Mouse (Mus musculus) bone marrow, adult 2 months (tissue): ENCODE results near the gene Trim11. TPM values are rescaled to one million over a fixed set of nuclear protein-coding genes. Genes with fewer than 3 reads are reported as not detected.
A peak's percentile ranks its signal among the peaks of the same experiment; 100 is the strongest.

Experiments
- H3K27ac ChIP-seq: fragments of 200-500 bp; 2 replicates; pipeline ENCODE4 v1.5.1; 2012; ENCODE audit warnings: low read depth, mild to moderate bottlenecking, control low read depth, inconsistent platforms, low read length; ENCODE audit not compliant: control insufficient read depth, poor library complexity, insufficient read depth
- H3K4me1 ChIP-seq: fragments of 200-500 bp; 2 replicates; pipeline ENCODE4 v1.6.1; 2011; ENCODE audit warnings: low read length; ENCODE audit not compliant: control insufficient read depth, insufficient read depth
- H3K4me3 ChIP-seq: fragments of 200-500 bp; replicated peaks from 2 replicates; pipeline ENCODE3; 2011; ENCODE audit warnings: mild to moderate bottlenecking, low read depth, low read length, control low read depth; ENCODE audit not compliant: control insufficient read depth
- CTCF ChIP-seq: fragments of 200-500 bp; IDR thresholded peaks from 2 replicates; pipeline ENCODE4 v1.5.1; 2011; ENCODE audit warnings: low read length, control low read depth; ENCODE audit not compliant: control insufficient read depth, insufficient read depth
- POLR2A ChIP-seq: fragments of 200-500 bp; IDR thresholded peaks from 2 replicates; pipeline ENCODE4 v1.6.1; 2011; ENCODE audit warnings: low read depth, mild to moderate bottlenecking, control low read depth, low read length, borderline replicate concordance; ENCODE audit not compliant: control insufficient read depth
- WGBS: fragments of 180-500 bp; shearing (Covaris S2); methylation state at CpG from one replicate; pipeline ENCODE4 v1.1.7; 2018; 5-methylcytosine and 5-hydroxymethylcytosine counted together
- polyA plus RNA-seq: library from polyadenylated mRNA; stranded (reverse); fragments of >200 nt; gene quantifications from 2 replicates; pipeline ENCODE4 v1.2.4, GENCODE M21; 2011; ENCODE audit warnings: low replicate concordance; ENCODE audit not compliant: missing spikeins, insufficient read depth, insufficient read length

The Trim11 gene
- polyA plus RNA-seq, 1 experiment: 67.8 TPM

DNA sequence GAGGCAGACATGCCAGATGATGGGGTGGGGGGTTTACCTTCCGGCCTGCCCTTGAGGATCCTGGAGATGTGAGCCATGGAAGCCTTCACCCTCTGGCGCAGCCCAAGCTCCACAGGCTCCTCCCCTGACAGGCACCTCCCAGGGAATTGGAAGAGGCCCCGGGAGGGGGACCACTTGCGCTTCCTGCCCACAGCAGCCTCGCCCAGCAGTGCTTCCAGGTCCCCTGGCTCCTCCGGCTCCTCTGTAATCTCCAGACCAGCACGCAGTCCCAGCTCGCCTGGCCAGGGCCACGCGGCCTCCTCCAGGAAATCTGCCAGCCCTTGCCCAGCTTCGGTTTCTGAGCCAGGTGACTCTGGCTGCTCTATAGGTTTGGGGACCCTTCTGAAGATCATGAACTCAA is 21.3 kb downstream of the Trim11 start:
- TF ChIP-seq CTCF (no peak), POLR2A (no peak)
- no peak overlapping the region for H3K27ac ChIP-seq
- WGBS: 37% methylated on average over 11 of the region's 11 CpGs
- peaks cover 4% of the 10 kb centered on the region for H3K4me1 ChIP-seq
- H3K4me3 ChIP-seq: no peak overlapping the region

- H3K4me1 ChIP-seq: peaks cover 4% of the 10 kb centered on the region
- H3K4me3 ChIP-seq: no peak overlapping the region
- WGBS: 78% methylated on average over 6 of the region's 6 CpGs
- no peak overlapping the region for H3K27ac ChIP-seq
- no peak for TF ChIP-seq CTCF
- TF ChIP-seq POLR2A: no peak
Observed at GRCm38 (mm10) chr11:58999830-59000229, 21.9 kb downstream of the Trim11 start.

GRCm38 (mm10) chr11:59000635-59001034 is 22.7 kb downstream of the Trim11 start:
- Histone ChIP-seq H3K4me3 (no peak overlapping the region), H3K27ac (no peak overlapping the region), H3K4me1 (peaks cover 4% of the 10 kb centered on the region; the same call in 1 of the 2 replicates)
- no peak for TF ChIP-seq CTCF
- no peak for TF ChIP-seq POLR2A
- 91% methylated on average over 21 of the region's 21 CpGs for WGBS

GRCm38 (mm10) chr11:59002327-59003079 is 24.6 kb downstream of the Trim11 start:
- Histone ChIP-seq H3K4me3 (no peak overlapping the region), H3K27ac (no peak overlapping the region), H3K4me1 (no peaks in the 10 kb centered on the region)
- TF ChIP-seq CTCF: no peak
- no peak for TF ChIP-seq POLR2A
- 77% methylated on average over 7 of the region's 7 CpGs for WGBS

GRCm38 (mm10) chr11:59015052-59015451 is 37.2 kb downstream of the Trim11 start:
- no peak overlapping the region for H3K4me3 ChIP-seq
- no peaks in the 10 kb centered on the region for H3K4me1 ChIP-seq
- H3K27ac ChIP-seq: no peak overlapping the region
- 36% methylated on average over 9 of the region's 9 CpGs for WGBS
- TF ChIP-seq CTCF (peak; percentile 60), POLR2A (no peak)

- no peak overlapping the region for H3K27ac ChIP-seq
- no peak overlapping the region for H3K4me3 ChIP-seq
- no peaks in the 10 kb centered on the region for H3K4me1 ChIP-seq
- 69% methylated on average over 6 of the region's 6 CpGs for WGBS
- TF ChIP-seq CTCF (no peak), POLR2A (no peak)
Observed at GRCm38 (mm10) chr11:59026411-59026810, 48.5 kb downstream of the Trim11 start.

DNA sequence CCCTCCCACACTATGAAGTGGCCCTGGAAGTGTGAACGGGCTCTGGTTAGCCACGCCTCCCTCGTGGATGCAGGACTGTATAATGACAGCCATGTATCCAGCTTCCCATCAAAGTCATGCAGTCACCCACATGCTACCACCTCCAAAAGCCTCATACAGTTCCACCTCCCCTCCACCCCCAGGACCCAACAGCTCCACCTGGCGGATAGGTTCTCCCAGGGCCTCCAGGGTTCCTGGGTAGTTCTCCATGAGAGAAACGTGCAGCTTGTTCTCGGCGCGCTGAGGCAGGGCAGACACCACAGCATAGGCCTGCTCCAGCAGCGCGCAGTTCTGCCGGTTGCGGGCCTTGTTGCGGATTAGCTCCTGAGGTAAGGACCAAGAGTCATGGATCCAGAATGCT is 51.1 kb downstream of the Trim11 start:
- H3K27ac ChIP-seq: no peak overlapping the region
- no peaks in the 10 kb centered on the region for H3K4me1 ChIP-seq
- TF ChIP-seq POLR2A: no peak
- 0 out of 2 replicates have a peak, but pooled peaks have one; percentile 7 for TF ChIP-seq CTCF
- WGBS: 85% methylated on average over 13 of the region's 13 CpGs
- no peak overlapping the region for H3K4me3 ChIP-seq

Other genes starting within 250 kb of the Trim11 start
- gene Olfr317, start 238.9 kb upstream of the Trim11 start, polyA plus RNA-seq: not detected in 2 replicates
- gene Olfr316, start 225.4 kb upstream of the Trim11 start, polyA plus RNA-seq: not detected in 2 replicates
- not detected in 2 replicates for gene Olfr315, start 204.9 kb upstream of the Trim11 start, polyA plus RNA-seq
- gene Olfr314, start 195.1 kb upstream of the Trim11 start, polyA plus RNA-seq: not detected in 2 replicates
- not detected in 2 replicates for gene Fam183b, start 176.1 kb upstream of the Trim11 start, polyA plus RNA-seq
- gene Olfr313, start 163.1 kb upstream of the Trim11 start, polyA plus RNA-seq: not detected in 2 replicates
- not detected in 2 replicates for gene Olfr312, start 148.9 kb upstream of the Trim11 start, polyA plus RNA-seq
- not detected in 2 replicates for gene Olfr311, start 138.8 kb upstream of the Trim11 start, polyA plus RNA-seq
- 1.4 and 1.6 TPM in 2 replicates for gene Gm12258, start 130.9 kb upstream of the Trim11 start, polyA plus RNA-seq
- 1.3 and 5.5 TPM in 2 replicates for gene 2810021J22Rik, start 110.9 kb upstream of the Trim11 start, polyA plus RNA-seq
- 8.4 and 10.2 TPM in 2 replicates for gene Zfp39, start 73.9 kb upstream of the Trim11 start, polyA plus RNA-seq
- 65.1 and 93.5 TPM in 2 replicates for gene Btnl10, start 60.2 kb upstream of the Trim11 start, polyA plus RNA-seq
- gene Rnf187, start 39.2 kb upstream of the Trim11 start, polyA plus RNA-seq: 108 and 135 TPM in 2 replicates
- 18.8 and 22.9 TPM in 2 replicates for gene Hist3h2ba, start 29.2 kb upstream of the Trim11 start, polyA plus RNA-seq
- 22.9 and 25.6 TPM in 2 replicates for gene Hist3h2a, start 23.4 kb upstream of the Trim11 start, polyA plus RNA-seq
- 0.29 TPM in 1 of 2 replicates, not detected in the other for gene Trim17, start 23.4 kb upstream of the Trim11 start, polyA plus RNA-seq
- gene Obscn, start 158.3 kb downstream of the Trim11 start, polyA plus RNA-seq: 1.3 and 5.0 TPM in 2 replicates
- 15.9 and 19.4 TPM in 2 replicates for gene Iba57, start 185.6 kb downstream of the Trim11 start, polyA plus RNA-seq
- gene Gjc2, start 205.1 kb downstream of the Trim11 start, polyA plus RNA-seq: not detected in 2 replicates
- 40.5 and 53.7 TPM in 2 replicates for gene Guk1, start 214.1 kb downstream of the Trim11 start, polyA plus RNA-seq
- 17.6 and 28.0 TPM in 2 replicates for gene Mrpl55, start 224.4 kb downstream of the Trim11 start, polyA plus RNA-seq
- gene 2310033P09Rik, start 230.2 kb downstream of the Trim11 start, polyA plus RNA-seq: 19.0 and 32.8 TPM in 2 replicates